Mouse (Mus musculus) liver, embryonic 11.5 days (tissue): ENCODE measurements around the gene Cers6. TPM values are rescaled to one million over a fixed set of nuclear protein-coding genes. Genes with fewer than 3 reads are reported as not detected.

Experiments used
- ATAC-seq: fragments of 200-750 bp; cut with Nextera tagmentation; replicated peaks from 2 replicates; pipeline ENCODE4 v1.8.0; 2017; ENCODE audit warnings: moderate number of reproducible peaks, mild to moderate bottlenecking, moderate TSS enrichment, moderate library complexity; ENCODE audit not compliant: low FRiP score
- DNase-seq: peaks from one replicate; pipeline ENCODE4 v3.0.0-alpha.2; 2017; ENCODE audit warnings: low spot score
- H3K27ac ChIP-seq: fragments of 300-500 bp; sonication (generic); 2 replicates; pipeline ENCODE4 v1.5.1; 2014; ENCODE audit warnings: mild to moderate bottlenecking, low read depth, low read length, control low read depth
- H3K27me3 ChIP-seq: fragments of 300-500 bp; sonication (generic); replicated peaks from 2 replicates; pipeline ENCODE4 v1.6.1; 2014; ENCODE audit warnings: low read length, mixed read lengths; ENCODE audit not compliant: control insufficient read depth, insufficient read depth
- H3K36me3 ChIP-seq: fragments of 300-500 bp; sonication (generic); 2 replicates; pipeline ENCODE4 v1.6.1; 2014; ENCODE audit warnings: mild to moderate bottlenecking, low read length, moderate library complexity, mixed read lengths; ENCODE audit not compliant: control insufficient read depth, insufficient read depth
- H3K4me1 ChIP-seq: fragments of 300-500 bp; sonication (generic); replicated peaks from 2 replicates; pipeline ENCODE4 v1.6.1; 2014; ENCODE audit warnings: low read length, mixed read lengths; ENCODE audit not compliant: control insufficient read depth, insufficient read depth
- H3K4me2 ChIP-seq: fragments of 300-500 bp; sonication (generic); 2 replicates; pipeline ENCODE4 v1.6.1; 2014; ENCODE audit warnings: mild to moderate bottlenecking, control low read depth, moderate library complexity
- H3K4me3 ChIP-seq: fragments of 300-500 bp; sonication (generic); 2 replicates; pipeline ENCODE4 v1.5.1; 2014; ENCODE audit warnings: low read depth, low read length, control low read depth
- H3K9ac ChIP-seq: fragments of 300-500 bp; sonication (generic); 2 replicates; pipeline ENCODE4 v1.6.1; 2014; ENCODE audit warnings: low read depth, low read length, control low read depth
- H3K9me3 ChIP-seq: fragments of 300-500 bp; sonication (generic); 2 replicates; pipeline ENCODE4 v1.6.1; 2016; ENCODE audit warnings: low read length, inconsistent platforms, mixed read lengths; ENCODE audit not compliant: control insufficient read depth
- WGBS: fragments of 180-500 bp; shearing (Covaris S2); extraction: QIAGEN DNeasy Blood & Tissue Kit; methylation state at CpG from one replicate; pipeline ENCODE4 v1.1.7; 2014; 5-methylcytosine and 5-hydroxymethylcytosine counted together
- polyA plus RNA-seq: library from polyadenylated mRNA; unstranded; fragments of >200 nt; fragmentation: Nextera tagmentation; extraction: Ambion mirVana; gene quantifications from 2 replicates; pipeline ENCODE4 v1.2.1, GENCODE M21; 2014

The Cers6 gene
- polyA plus RNA-seq, 1 experiment from 2014 or later: 17.6 TPM

- 52% methylated on average over 2 of the region's 2 CpGs for WGBS
- no peak overlapping the region for H3K27ac ChIP-seq
- no peak for ATAC-seq
Measured at GRCm38 (mm10) chr2:68860391-68860790, 850 bp upstream of the Cers6 start.

GRCm38 (mm10) chr2:68861721-68862463, 651 bp downstream of the Cers6 start:
- peak; percentile 62 for ATAC-seq
- H3K27ac ChIP-seq: peak overlapping the region; percentile 51
- under 1% methylated on average over 64 of the region's 64 CpGs for WGBS

More at GRCm38 (mm10) chr2:68860391-68860790, 850 bp upstream of the Cers6 start:
- Histone ChIP-seq H3K4me2 (peak overlapping the region; percentile 97), H3K36me3 (no peaks in the 10 kb centered on the region), H3K4me1 (peaks cover 11% of the 10 kb centered on the region), H3K27me3 (no peaks in the 10 kb centered on the region), H3K9ac (peak overlapping the region; percentile 77; the same call in 1 of the 2 replicates), H3K9me3 (no peaks in the 10 kb centered on the region), H3K4me3 (no peak overlapping the region; the same call in 1 of the 2 replicates)
- no peak for DNase-seq

DNA sequence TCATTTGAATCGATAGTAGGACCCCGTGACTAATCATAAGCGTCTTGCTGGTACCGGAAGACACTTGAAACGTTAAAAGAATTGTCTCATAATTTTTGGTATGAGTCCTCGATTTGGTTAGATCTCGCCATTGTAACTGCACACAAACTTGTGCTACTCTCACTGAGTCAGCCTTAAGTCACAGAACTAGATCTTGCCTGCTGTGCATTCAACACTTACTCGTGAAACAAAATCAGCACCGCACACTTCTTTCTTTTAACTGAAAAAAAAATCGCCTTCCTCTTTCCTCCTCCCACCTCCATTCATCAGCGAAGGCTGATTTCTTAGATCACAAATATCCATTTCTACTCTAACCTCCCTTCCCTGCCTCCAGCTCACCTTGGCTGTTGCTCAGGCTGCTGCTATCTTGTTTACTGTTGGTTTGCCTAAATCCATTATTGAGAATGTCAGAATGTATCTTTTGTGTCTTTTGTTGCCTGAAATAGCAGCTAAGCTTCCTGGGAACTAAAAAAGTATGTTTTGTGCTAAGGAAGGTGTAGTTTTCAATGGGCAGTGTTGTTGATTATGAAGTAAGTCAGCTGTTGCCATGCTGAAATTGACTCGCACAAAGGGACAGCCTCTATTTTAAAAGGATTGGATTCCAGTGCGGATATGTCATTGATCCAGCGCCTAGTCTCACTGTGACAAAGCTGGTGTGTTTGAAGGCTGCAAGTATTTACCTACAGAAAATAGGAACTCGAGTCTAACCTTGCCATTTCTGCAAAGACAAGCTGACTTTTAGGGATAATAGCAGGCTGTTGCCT, 1.4 kb downstream of the Cers6 start:
- ATAC-seq (no peak), DNase-seq (no peak)
- H3K27me3 ChIP-seq: no peaks in the 10 kb centered on the region
- peak overlapping the region; percentile 97 for H3K4me2 ChIP-seq
- H3K9me3 ChIP-seq: no peaks in the 10 kb centered on the region
- no peak overlapping the region for H3K27ac ChIP-seq
- peak overlapping the region; percentile 78 for H3K4me3 ChIP-seq
- peaks cover 11% of the 10 kb centered on the region for H3K4me1 ChIP-seq
- WGBS: 12% methylated on average over 15 of the region's 15 CpGs
- H3K9ac ChIP-seq: peak overlapping the region; percentile 77
- H3K36me3 ChIP-seq: no peaks in the 10 kb centered on the region

More at GRCm38 (mm10) chr2:68861721-68862463, 651 bp downstream of the Cers6 start:
- H3K4me3 ChIP-seq: peak overlapping the region; percentile 78
- peak overlapping the region; percentile 97 for H3K4me2 ChIP-seq
- peak; percentile 73 for DNase-seq
- peak overlapping the region; percentile 77 for H3K9ac ChIP-seq
- H3K36me3 ChIP-seq: no peaks in the 10 kb centered on the region
- H3K9me3 ChIP-seq: no peaks in the 10 kb centered on the region
- H3K4me1 ChIP-seq: peaks cover 11% of the 10 kb centered on the region
- H3K27me3 ChIP-seq: no peaks in the 10 kb centered on the region

- Histone ChIP-seq H3K36me3 (no peaks in the 10 kb centered on the region), H3K4me3 (no peak overlapping the region; the same call in 1 of the 2 replicates), H3K4me1 (peaks cover 11% of the 10 kb centered on the region), H3K4me2 (peak overlapping the region; percentile 97; the same call in 1 of the 2 replicates), H3K27ac (no peak overlapping the region), H3K9me3 (no peaks in the 10 kb centered on the region), H3K27me3 (no peaks in the 10 kb centered on the region), H3K9ac (no peak overlapping the region)
- no peak for ATAC-seq
- WGBS: 32% methylated on average over 6 of the region's 6 CpGs
- no peak for DNase-seq
Measured at GRCm38 (mm10) chr2:68863561-68863960, 2.3 kb downstream of the Cers6 start.

DNA sequence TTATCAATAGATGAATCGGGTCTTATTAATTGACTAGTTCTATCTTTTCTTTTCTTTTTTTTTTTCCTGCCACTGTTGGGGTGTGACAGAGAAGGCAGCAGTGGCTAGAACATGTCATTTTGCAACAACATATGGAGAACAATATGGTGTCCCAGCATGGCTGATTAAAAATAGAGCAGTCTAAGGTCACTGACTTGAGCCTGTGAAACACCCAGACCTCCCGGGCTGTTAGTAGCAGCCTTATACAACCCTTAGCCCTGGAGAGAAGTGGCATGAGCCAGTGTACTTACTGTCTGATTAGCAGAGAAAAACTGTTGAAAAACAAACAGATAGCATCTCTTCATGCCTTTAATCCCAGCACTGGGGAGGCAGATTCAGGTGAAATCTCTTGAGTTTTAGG, 3.1 kb downstream of the Cers6 start:
- H3K9me3 ChIP-seq: no peaks in the 10 kb centered on the region
- no peak overlapping the region for H3K27ac ChIP-seq
- 78% methylated on average over 2 of the region's 2 CpGs for WGBS
- H3K36me3 ChIP-seq: no peaks in the 10 kb centered on the region
- no peak for ATAC-seq
- no peak overlapping the region for H3K9ac ChIP-seq
- peaks cover 11% of the 10 kb centered on the region for H3K4me1 ChIP-seq
- DNase-seq: no peak
- H3K4me2 ChIP-seq: no peak overlapping the region
- H3K4me3 ChIP-seq: no peak overlapping the region
- H3K27me3 ChIP-seq: no peaks in the 10 kb centered on the region

- H3K36me3 ChIP-seq: no peaks in the 10 kb centered on the region
- DNase-seq: no peak
- no peak overlapping the region for H3K4me2 ChIP-seq
- no peaks in the 10 kb centered on the region for H3K9me3 ChIP-seq
- H3K4me1 ChIP-seq: peaks cover 6% of the 10 kb centered on the region
- WGBS: 69% methylated on average over 4 of the region's 4 CpGs
- no peak overlapping the region for H3K9ac ChIP-seq
- no peak for ATAC-seq
- no peaks in the 10 kb centered on the region for H3K27me3 ChIP-seq
- no peak overlapping the region for H3K4me3 ChIP-seq
- H3K27ac ChIP-seq: no peak overlapping the region
Measured at GRCm38 (mm10) chr2:68867148-68867547, 5.9 kb downstream of the Cers6 start.

DNA sequence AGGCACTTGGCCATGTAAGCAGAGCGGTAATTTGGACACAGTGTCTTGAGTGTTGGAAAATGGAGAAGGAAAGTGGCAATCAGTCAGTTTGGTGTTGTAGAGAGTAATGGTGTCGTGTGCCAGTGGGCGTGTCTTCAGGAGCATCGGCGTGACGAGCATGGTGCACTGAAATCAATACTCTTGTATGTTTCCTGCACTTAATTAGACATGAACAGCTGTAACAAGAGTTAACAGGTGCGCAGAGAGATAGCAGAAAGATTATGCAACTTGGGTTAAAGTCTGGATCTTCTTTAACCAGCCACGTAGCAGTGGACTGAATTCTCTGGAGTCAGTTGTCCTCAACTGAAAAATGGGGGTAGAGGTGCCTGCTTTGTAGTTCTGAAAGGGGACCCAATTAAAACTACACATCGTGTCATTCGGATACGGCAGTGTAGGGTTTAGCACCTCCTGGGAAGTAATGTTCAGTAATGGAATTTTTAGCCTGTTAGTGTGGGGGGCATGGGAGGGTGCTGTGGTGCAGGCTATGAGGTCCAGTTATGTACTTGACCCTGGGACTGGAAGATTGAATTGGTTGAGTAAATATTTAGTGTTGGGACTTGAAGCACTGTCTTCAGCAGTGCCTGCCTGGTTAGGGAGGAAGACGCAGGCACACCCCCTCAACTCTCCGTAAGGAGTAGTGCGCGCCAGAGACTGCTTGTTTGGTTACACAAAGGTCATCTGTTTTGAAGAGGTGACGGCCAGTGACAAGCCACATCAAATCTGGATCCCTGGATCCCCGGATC, 9.9 kb downstream of the Cers6 start:
- H3K4me3 ChIP-seq: no peak overlapping the region
- no peak overlapping the region for H3K4me2 ChIP-seq
- ATAC-seq (no peak), DNase-seq (no peak)
- peaks cover 14% of the 10 kb centered on the region for H3K4me1 ChIP-seq
- H3K9ac ChIP-seq: no peak overlapping the region
- H3K36me3 ChIP-seq: no peaks in the 10 kb centered on the region
- WGBS: 68% methylated on average over 17 of the region's 17 CpGs
- H3K27me3 ChIP-seq: no peaks in the 10 kb centered on the region
- no peak overlapping the region for H3K27ac ChIP-seq
- no peaks in the 10 kb centered on the region for H3K9me3 ChIP-seq

GRCm38 (mm10) chr2:68873086-68873485, 11.8 kb downstream of the Cers6 start:
- Histone ChIP-seq H3K27me3 (no peaks in the 10 kb centered on the region), H3K4me3 (no peak overlapping the region), H3K27ac (no peak overlapping the region), H3K9me3 (no peaks in the 10 kb centered on the region), H3K4me1 (peaks cover 14% of the 10 kb centered on the region), H3K9ac (no peak overlapping the region), H3K36me3 (no peaks in the 10 kb centered on the region), H3K4me2 (no peak overlapping the region)
- ATAC-seq (no peak), DNase-seq (no peak)
- WGBS: 62% methylated on average over 6 of the region's 6 CpGs
